Mouse (Mus musculus) adrenal gland, postnatal 14 days (tissue): Measurements from ENCODE around the gene Lin7b. TPM values are rescaled to one million over a fixed set of nuclear protein-coding genes. Genes with fewer than 3 reads are reported as not detected.
"Not testable (repeated sequence)": the region's sequence is repeated elsewhere in the genome, so short reads cannot be mapped to it uniquely, and the experiment has no call there.

ENCODE experiments used
- DNase-seq: peaks from one replicate; pipeline ENCODE4 v3.0.0; 2021; ENCODE audit warnings: mixed read lengths
- long read RNA-seq, 2 experiments: library from polyadenylated mRNA; stranded (forward); transcript quantifications; one replicate each; pipeline ENCODE4 v2.0.0; 2021
- total RNA-seq: library from RNA; stranded (reverse); gene quantifications from 2 replicates; pipeline ENCODE4 v1.2.3, GENCODE M21; 2021

Lin7b gene
- total RNA-seq = 1.2 and 1.4 TPM in 2 replicates
- long read RNA-seq, experiment 1, partial matches to known transcripts = 0 of 3 reads
- long read RNA-seq, experiment 1, other reads (novel, unspliced or antisense) = 3 of 3 reads
- long read RNA-seq, experiment 2 = 0 reads

DNA sequence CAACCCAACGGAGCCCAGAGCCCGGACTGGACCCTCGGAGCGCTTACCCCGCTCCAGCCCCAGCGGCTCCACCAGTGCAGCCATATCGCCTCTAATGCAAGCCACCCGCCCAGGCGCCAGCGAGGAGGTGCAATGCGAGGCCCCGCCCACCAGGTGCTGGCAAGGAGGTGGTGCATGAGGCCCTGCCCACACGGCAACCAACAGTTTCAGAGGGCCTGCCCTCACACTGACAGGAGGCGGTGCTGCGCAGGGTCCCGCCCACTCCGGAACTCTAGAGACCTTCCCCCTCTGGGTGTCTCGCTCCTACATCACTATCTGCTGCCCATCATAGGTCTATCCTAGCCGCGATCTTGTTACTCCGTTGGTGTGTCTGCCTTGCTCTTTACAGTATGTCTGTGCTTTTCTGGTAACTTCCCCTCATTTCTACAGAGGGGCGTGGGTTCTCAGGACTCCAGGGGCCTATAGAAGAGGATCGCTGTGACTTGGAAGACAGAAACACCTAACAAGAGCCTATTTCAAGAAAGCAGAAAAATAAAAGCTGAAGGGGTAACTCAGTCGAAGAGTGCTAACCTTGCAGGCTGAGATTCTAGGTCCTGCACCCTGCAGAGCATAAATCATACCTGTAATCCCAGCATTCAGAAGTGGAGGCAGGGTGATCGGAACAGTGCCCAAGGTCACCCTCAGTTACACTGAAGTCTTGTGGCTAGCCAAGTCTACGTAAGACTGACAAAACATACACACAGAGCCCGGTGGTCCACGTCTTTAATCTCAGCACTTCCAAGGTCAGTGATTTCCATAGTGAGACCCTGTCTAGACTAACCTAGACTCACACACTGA lies at the start of gene Lin7b:
Lin7b (minus strand) TSS at position 109 of the 837 bp plus-strand sequence.
- DNase-seq = peak; percentile 95

- DNase-seq = no peak
These were observed 47.6 kb upstream of the Lin7b start for GRCm38 (mm10) chr7:45417962-45418492.

- no peak for DNase-seq
These were observed 45.3 kb upstream of the Lin7b start for GRCm38 (mm10) chr7:45415636-45416035.

DNA sequence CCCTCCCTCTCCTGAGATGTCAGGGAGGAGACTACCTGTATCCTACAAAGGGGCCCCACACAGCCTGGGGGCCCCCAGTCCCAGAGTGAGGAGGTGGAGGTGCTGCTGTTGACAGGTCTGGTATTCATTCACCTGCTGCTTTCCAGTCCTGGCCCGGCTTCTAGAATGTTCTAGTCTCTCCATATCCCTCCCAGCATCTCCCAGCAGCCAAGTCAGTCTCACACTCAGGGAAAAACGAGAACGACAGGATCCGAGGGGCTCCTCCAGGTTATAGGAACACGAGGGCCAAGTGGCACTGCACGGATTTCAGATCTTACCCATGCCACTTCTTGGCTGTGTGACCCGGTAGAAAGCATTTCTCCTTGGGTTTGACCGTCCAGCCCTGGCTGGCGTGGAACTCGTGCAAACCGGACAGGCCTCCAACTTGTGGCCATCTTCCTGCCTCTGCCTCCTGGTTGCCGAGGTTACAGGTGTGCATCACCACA lies 44.4 kb upstream of the Lin7b start:
- no peak for DNase-seq

- DNase-seq = no peak
These were observed 43.7 kb upstream of the Lin7b start for GRCm38 (mm10) chr7:45413864-45414739.

DNA sequence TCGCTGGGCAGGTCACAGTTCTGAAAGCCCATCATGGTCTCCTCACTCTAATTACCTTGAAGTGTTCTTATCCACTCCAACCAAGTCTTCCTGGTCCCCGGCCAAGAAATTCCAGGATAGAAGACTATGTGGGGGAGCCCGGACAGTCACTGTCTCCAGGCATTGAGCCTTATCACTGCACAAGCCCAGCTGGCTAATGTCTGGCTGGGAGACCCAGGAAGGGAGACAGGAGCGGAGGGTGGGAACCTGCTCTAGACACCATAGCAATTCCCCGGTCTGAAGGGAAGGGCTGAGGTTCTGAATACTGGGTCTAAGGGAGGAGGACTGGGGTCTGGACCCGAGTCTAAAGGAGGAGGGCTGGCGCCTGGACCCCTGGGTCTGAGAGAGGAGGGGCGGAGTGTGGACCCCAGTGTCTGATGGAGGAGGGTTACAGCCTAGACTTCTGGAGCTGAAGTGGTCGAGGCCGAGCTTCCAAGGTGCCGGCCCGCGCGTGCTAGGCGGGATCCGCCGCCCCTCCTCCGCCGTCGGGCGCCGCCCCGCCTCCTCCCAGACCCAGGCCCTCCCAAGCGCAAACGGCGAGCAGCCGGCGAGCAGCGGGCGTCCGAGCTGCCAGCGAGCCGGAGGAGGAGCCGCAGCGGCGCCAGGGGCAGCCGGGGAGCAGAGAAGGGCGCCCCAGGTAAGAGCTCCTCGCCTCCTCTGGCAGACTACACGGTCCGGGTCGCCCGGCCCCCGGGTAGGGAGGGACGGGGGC lies 42.9 kb upstream of the Lin7b start, which contains the start of gene Ntf5:
Ntf5 (plus strand) TSS at position 583 of the 751 bp plus-strand sequence.
- peak; percentile 40 for DNase-seq

GRCm38 (mm10) chr7:45412421-45412820 lies 42.0 kb upstream of the Lin7b start:
- no peak for DNase-seq

DNA sequence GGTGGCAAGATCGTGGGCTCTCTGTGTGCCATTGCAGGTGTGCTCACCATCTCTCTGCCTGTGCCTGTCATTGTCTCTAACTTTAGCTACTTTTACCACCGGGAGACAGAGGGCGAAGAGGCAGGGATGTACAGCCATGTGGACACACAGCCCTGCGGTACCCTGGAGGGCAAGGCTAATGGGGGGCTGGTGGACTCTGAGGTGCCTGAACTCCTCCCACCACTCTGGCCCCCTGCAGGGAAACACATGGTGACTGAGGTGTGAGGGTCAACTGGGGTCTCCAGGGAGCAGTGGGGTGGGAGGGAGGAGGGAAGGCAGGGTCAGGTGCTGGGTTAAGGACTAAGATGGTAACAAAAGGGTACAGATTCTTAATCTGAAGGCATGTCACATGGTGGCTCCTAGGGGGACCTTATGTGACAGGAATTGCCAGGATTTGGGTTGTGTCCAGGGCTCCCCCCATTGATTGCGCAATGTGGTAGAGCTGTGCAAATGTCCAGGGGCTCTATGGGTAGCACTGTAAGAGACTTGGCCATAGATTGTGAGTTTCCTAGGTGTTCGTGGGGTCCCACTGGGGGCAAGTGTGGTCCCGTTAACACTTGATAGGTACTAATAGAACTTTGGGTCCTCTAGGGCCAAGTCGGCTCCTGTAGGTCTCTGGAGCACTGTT lies 39.2 kb upstream of the Lin7b start:
- no peak for DNase-seq

DNA sequence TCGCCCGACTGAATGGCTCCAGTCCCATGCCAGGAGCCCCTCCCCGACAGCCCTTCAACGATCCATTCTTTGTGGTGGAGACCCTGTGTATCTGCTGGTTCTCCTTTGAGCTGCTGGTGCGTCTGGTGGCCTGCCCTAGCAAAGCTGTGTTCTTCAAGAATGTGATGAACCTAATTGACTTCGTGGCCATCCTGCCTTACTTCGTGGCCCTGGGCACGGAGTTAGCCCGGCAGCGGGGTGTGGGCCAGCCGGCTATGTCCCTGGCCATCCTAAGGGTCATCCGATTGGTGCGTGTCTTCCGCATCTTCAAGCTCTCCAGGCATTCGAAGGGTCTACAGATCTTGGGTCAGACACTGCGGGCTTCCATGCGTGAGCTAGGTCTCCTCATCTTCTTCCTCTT lies 38.6 kb upstream of the Lin7b start:
- no peak for DNase-seq

GRCm38 (mm10) chr7:45408351-45408750 lies 38.0 kb upstream of the Lin7b start:
- no peak for DNase-seq

GRCm38 (mm10) chr7:45407836-45408235 lies 37.5 kb upstream of the Lin7b start:
- no peak for DNase-seq

DNA sequence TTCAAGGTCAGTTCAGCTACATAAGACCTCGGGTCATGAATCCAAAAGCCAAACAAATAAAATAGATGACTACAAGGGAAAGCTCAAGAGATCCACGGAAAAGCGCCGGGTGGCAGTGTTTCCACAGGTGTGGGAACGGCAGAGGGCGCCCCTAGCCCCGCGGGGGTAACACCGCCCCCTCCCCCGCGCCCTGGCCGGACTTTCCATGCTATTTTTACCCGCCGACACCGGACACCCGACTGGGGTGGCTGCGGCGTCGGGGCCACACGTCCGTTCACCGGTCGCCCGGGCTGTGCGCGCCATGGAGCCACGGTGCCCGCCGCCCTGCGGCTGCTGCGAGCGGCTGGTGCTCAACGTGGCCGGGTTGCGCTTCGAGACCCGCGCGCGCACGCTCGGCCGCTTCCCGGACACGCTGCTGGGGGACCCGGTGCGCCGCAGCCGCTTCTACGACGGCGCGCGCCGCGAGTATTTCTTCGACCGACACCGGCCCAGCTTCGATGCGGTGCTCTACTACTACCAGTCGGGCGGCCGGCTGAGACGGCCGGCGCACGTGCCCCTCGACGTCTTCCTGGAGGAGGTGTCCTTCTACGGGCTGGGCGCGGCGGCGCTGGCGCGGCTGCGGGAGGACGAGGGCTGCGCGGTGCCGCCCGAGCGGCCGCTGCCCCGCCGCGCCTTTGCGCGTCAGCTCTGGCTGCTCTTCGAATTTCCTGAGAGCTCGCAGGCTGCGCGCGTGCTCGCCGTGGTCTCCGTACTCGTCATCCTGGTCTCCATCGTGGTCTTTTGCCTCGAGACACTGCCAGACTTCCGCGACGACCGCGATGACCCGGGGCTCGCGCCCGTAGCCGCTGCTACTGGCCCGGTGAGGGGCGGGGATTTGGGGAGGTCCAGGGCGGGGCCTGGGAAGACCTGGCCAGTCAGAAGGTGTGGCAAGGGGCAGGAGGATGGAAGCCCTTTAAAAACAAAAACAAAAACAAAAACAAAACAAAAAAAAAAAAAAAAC lies 36.1 kb upstream of the Lin7b start:
- DNase-seq = peak; percentile 35

DNA sequence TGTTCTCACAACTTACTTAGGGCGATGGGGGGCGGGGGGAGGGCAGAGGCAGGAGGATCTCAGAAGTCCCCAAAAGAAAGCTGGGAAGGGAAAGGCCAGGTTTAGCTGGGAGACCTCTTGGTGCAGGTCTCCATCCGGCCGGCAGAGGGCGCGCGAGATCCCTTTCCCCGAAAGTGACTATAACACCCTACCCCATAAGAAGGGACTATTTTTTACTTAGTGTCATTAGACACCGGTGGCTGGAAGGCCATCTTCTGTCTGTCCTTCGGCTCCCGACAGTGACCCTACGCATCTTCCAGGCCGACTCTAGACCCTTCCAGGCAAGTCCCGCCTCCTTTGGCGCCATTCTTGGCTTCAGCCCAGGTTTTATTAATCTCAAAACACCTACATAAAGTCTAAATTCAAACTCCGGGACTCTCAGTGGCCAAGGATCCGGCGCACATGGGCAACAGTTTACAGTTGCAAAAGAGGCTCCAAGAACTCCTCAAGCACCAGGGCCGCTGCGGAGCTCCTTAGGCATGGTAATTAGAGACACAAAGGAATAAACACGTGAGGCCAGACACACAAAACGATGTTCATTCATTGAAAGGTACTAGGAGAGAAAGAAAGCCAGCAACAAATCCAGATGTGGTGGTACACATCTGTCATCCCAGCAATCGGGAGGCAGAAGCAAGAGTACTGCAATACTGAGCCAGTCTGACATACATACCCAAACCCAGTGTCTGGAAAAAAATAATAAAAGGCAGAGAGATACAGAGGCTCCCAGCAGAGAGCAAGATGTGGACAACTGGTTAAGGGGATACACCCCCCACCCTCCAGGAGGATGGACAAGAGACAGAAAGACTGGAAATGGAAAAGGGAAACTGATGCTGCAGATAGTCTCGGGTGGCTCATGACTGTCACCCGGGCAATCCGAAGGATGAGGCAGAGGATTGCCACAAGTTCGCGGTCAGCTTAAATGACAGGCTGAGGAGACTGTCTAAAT lies 35.0 kb upstream of the Lin7b start, which contains the start of gene Kcna7:
Kcna7 (plus strand) TSS at position 563 of the 985 bp plus-strand sequence.
- peak; percentile 86 for DNase-seq

GRCm38 (mm10) chr7:45403532-45404261 lies 33.3 kb upstream of the Lin7b start:
- DNase-seq = peak; percentile 85

GRCm38 (mm10) chr7:45401521-45402085 lies 31.2 kb upstream of the Lin7b start:
- DNase-seq = no peak

- DNase-seq = no peak
These were observed 26.4 kb upstream of the Lin7b start for GRCm38 (mm10) chr7:45396787-45397186.

- DNase-seq = not testable (repeated sequence)
These were observed 26.0 kb upstream of the Lin7b start for GRCm38 (mm10) chr7:45396337-45396775.
